Mouse (Mus musculus) R1 (cell line): ENCODE measurements at regions not wholly inside any gene's neighbourhood (a gene's known extent, or its start where the extent isn't known, plus 50 kb on each side); places are given as distances from the start of the nearest gene placed in this dataset.

Experiments used
- DNase-seq: peaks from one replicate; pipeline ENCODE4 v3.0.0-alpha.2; 2018; ENCODE audit warnings: low read depth, low spot score

DNA sequence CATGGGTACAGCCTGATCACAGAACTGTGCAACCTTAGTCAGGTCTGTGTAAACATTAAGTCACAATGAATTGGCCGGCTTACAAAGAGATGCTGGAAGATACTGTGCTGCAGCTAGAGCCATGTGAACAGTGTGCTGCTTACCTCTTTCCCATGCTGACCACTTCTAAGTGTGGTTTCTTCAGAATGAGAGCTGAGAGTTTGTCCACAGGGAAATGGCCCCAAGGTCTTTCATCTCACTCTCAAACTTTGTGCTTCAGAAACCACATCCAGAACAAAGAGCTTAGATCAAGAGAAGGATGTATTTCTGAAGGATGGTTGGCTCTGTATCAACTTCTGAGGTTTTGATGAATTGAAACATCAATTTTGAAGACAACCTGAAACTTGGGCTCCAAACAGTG lies 165.7 kb downstream of the Lrrc3b start:
- no peak for DNase-seq

GRCm38 (mm10) chr14:15272364-15272763 lies 166.4 kb downstream of the Lrrc3b start:
- no peak for DNase-seq

- DNase-seq, result peak; percentile 41
These were observed 172.5 kb downstream of the Lrrc3b start for GRCm38 (mm10) chr14:15266287-15266686.

GRCm38 (mm10) chr14:15262996-15263395 lies 175.8 kb downstream of the Lrrc3b start:
- DNase-seq, result no peak

- no peak for DNase-seq
These were observed 183.1 kb downstream of the Lrrc3b start for GRCm38 (mm10) chr14:15255729-15256128.

DNA sequence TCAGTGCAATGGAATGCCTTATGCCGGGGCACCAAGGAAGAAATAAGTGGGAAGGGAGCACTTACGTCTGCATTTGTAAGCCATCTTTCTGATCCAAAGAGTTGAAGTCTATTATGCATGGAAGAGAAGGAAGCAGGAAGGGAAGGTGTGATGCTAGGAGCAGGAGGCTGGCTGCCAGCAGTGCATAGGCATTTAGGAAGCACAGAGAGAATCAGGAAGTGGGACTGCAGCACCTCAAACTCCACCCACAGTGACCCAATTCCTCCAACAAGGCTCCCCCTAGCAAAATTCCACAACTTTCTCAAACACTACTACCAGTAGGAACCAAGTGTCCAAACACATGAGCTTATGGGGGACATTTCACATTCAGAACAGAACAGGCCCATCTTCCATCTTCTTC lies 233.2 kb downstream of the Lrrc3b start:
- DNase-seq, result peak; percentile 3

- no peak for DNase-seq
These were observed 234.5 kb downstream of the Lrrc3b start for GRCm38 (mm10) chr14:15204284-15204683.
